Mouse (Mus musculus): ENCODE data around the gene Gdf10. TPM values are rescaled to one million over a fixed set of nuclear protein-coding genes. Genes with fewer than 3 reads are reported as not detected.
A peak's percentile ranks its signal among the peaks of the same experiment; 100 is the strongest.

Gdf10 gene
- total RNA-seq (2021) = 1 to 10 TPM; 3.7 TPM

GRCm38 (mm10) chr14:33923168-33924070 lies at the start of gene Gdf10:
Gene Gdf10 (plus strand): TSS chr14:33923587.
- DNase-seq (ENCODE audit: low spot score in 2 of 2) = peak; percentile 35 to 59
- intact Hi-C loops (cut with DNase I) = loop anchor here (2.0 kb wide), 1 partner anchor 27 kb away; no protein-coding TSS in a partner anchor

GRCm38 (mm10) chr14:33878826-33879225 lies 44.6 kb upstream of the Gdf10 start:
- no peak for DNase-seq (ENCODE audit: low spot score in 2 of 2)

GRCm38 (mm10) chr14:33880236-33880635 lies 43.2 kb upstream of the Gdf10 start:
- DNase-seq (ENCODE audit: low spot score in 2 of 2) = no peak
- intact Hi-C loops (cut with DNase I) = no loop called here

More at GRCm38 (mm10) chr14:33878826-33879225, 44.6 kb upstream of the Gdf10 start:
- intact Hi-C loops (cut with DNase I) = no loop called here

- intact Hi-C loops (cut with DNase I) = no loop called here
- DNase-seq (ENCODE audit: low spot score in 2 of 2) = no peak
Measured at GRCm38 (mm10) chr14:33881471-33881870, 41.9 kb upstream of the Gdf10 start.

- intact Hi-C loops (cut with DNase I) = no loop called here
- DNase-seq (ENCODE audit: low spot score in 2 of 2) = no peak
Measured at GRCm38 (mm10) chr14:33883046-33883445, 40.3 kb upstream of the Gdf10 start.

GRCm38 (mm10) chr14:33885466-33885865 lies 37.9 kb upstream of the Gdf10 start:
- peak in 1 of 2 experiments; percentile 35 for DNase-seq (ENCODE audit: low spot score in 2 of 2)
- intact Hi-C loops (cut with DNase I) = no loop called here

- intact Hi-C loops (cut with DNase I) = no loop called here
- DNase-seq (ENCODE audit: low spot score in 2 of 2) = no peak
Measured at GRCm38 (mm10) chr14:33888387-33889035, 34.9 kb upstream of the Gdf10 start.

GRCm38 (mm10) chr14:33889971-33890370 lies 33.4 kb upstream of the Gdf10 start:
- DNase-seq (ENCODE audit: low spot score in 2 of 2) = no peak
- intact Hi-C loops (cut with DNase I) = no loop called here

- DNase-seq (ENCODE audit: low spot score in 2 of 2) = no peak
- intact Hi-C loops (cut with DNase I) = no loop called here
Measured at GRCm38 (mm10) chr14:33891507-33891906, 31.9 kb upstream of the Gdf10 start.

- DNase-seq (ENCODE audit: low spot score in 2 of 2) = peak; percentile 23 to 29
- intact Hi-C loops (cut with DNase I) = loop anchor here (2.0 kb wide), 1 partner anchor 27 kb away; the partner anchor contains the start of gene Gdf10
Measured at GRCm38 (mm10) chr14:33895777-33896176, 27.6 kb upstream of the Gdf10 start.

GRCm38 (mm10) chr14:33896628-33897300 lies 26.6 kb upstream of the Gdf10 start:
- intact Hi-C loops (cut with DNase I) = loop anchor here (2.0 kb wide), 1 partner anchor 26 kb away; the partner anchor contains the start of gene Gdf10
- peak in 1 of 2 experiments; percentile 9 for DNase-seq (ENCODE audit: low spot score in 2 of 2)

- intact Hi-C loops (cut with DNase I) = no loop called here
- no peak for DNase-seq (ENCODE audit: low spot score in 2 of 2)
Measured at GRCm38 (mm10) chr14:33902783-33903182, 20.6 kb upstream of the Gdf10 start.

GRCm38 (mm10) chr14:33903199-33903598 lies 20.2 kb upstream of the Gdf10 start:
- intact Hi-C loops (cut with DNase I) = no loop called here
- no peak for DNase-seq (ENCODE audit: low spot score in 2 of 2)

- intact Hi-C loops (cut with DNase I) = no loop called here
- DNase-seq (ENCODE audit: low spot score in 2 of 2) = no peak
Measured at GRCm38 (mm10) chr14:33904851-33905250, 18.5 kb upstream of the Gdf10 start.

GRCm38 (mm10) chr14:33913727-33914126 lies 9.7 kb upstream of the Gdf10 start:
- DNase-seq (ENCODE audit: low spot score in 2 of 2) = no peak
- intact Hi-C loops (cut with DNase I) = no loop called here

GRCm38 (mm10) chr14:33914206-33914605 lies 9.2 kb upstream of the Gdf10 start:
- DNase-seq (ENCODE audit: low spot score in 2 of 2) = no peak
- intact Hi-C loops (cut with DNase I) = no loop called here

GRCm38 (mm10) chr14:33920727-33921559 lies 2.4 kb upstream of the Gdf10 start:
- intact Hi-C loops (cut with DNase I) = no loop called here
- no peak for DNase-seq (ENCODE audit: low spot score in 2 of 2)

GRCm38 (mm10) chr14:33922771-33923167 lies 618 bp upstream of the Gdf10 start:
- intact Hi-C loops (cut with DNase I) = loop anchor here (2.0 kb wide), 1 partner anchor 26 kb away; no protein-coding TSS in a partner anchor
- DNase-seq (ENCODE audit: low spot score in 2 of 2) = no peak

GRCm38 (mm10) chr14:33931853-33932252 lies 8.5 kb downstream of the Gdf10 start:
- intact Hi-C loops (cut with DNase I) = loop anchor here (5.0 kb wide), 1 partner anchor 105 kb away; no protein-coding TSS in a partner anchor
- DNase-seq (ENCODE audit: low spot score in 2 of 2) = no peak

Data from left cerebral cortex, postnatal 36 days (tissue).